Mouse (Mus musculus) lung, adult 2 months (tissue): Measurements from ENCODE around the gene Bcat2.

Source experiments
- CTCF ChIP-seq: fragments of 200-500 bp; IDR thresholded peaks from 2 replicates; pipeline ENCODE4 v1.5.1; 2011; ENCODE audit warnings: mild to moderate bottlenecking, low read length, control low read depth; ENCODE audit not compliant: insufficient read depth
- POLR2A ChIP-seq: fragments of 200-500 bp; IDR thresholded peaks from 2 replicates; pipeline ENCODE4 v1.6.1; 2011; ENCODE audit warnings: low read depth, mild to moderate bottlenecking, control low read depth, low read length, borderline replicate concordance; ENCODE audit errors: extremely low read depth

DNA sequence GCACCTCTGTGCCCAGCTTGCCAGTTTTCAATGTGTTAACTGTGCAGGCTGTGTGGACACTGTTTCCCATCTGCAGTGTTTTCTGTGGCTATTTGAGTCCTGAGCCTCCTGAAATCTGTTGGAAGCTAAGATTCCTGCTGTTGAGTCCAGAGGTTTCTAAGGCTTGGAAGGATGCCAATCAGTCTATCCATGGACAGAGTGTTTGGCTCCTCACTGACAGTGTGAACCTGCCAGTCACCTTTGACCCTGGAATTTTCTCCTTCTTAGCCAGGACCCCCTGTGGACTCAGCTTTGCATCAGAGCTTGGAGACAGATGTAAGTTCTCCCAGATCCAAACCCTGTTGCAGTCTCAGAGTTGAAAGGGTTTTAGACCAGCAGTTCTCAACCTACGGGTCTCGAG, 29.7 kb upstream of the Bcat2 start:
- TF ChIP-seq CTCF (no peak), POLR2A (no peak)
